Mouse (Mus musculus): ENCODE measurements around the gene Aff3. TPM values are rescaled to one million over a fixed set of nuclear protein-coding genes. Genes with fewer than 3 reads are reported as not detected.

Aff3 gene
- total RNA-seq, 2 experiments from 2014 or later: 94.2 to 102 TPM

DNA sequence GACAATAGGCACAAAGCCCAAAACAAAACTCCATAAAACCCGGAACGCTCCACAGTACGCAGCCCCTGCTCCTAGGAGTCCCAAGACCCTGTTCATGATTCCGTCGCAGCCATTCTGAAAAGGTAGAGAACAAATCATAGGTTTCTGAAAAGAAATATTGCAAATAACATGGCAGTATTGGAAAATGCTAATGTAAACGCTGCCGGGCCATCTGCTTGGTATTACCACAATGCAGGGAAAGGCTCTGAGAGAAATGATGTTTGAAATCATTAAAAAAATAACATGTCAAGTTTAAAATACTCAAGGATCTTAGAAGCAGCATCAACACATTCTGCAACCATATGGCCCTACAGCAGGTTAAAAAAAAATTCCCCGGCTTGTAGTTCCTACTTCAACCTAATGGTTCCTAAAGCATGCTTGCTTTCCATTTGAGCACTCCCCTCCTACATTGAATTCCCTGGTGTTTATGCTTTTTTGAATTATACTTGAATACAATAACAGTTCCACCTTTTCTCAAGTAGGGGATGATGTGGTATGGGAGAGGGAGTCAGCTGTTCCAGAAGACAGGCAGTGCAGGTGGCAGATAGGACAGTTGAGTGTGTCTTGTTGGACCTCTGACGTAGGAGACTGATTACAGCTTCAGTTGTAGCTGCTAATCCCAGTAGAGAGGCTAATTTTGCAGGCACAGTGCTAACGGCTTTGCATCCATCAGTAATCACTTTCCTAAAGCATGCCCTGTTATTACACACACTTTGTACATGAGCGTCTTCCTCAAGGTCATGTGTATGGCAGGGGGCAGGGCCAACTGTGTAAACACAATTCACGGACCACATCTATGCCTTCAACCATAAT lies 246.3 kb downstream of the Aff3 start:
- intact Hi-C loops (cut with DNase I): no loop called here
- DNase-seq (ENCODE audit: low spot score in 2 of 2): peak; percentile 34 to 60

DNA sequence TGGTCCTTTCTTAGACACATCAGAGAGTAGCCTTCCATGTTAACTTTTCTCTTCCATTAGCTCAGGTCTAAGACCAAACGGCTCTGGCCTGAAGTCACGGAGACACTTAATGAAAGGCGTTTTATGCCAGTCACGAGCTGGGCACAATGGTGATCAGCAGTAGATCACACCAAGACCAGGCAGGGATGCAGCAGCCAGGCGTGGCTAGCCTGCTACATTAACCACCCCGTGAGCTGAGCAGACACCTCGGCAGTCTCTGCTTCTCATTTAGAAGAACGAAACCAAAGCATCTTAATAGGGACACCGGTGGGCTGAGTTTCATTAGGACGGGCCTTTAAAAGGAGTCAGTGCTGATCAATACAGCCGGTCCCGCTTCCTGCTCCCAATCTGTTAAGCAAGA lies 247.6 kb downstream of the Aff3 start:
- DNase-seq (ENCODE audit: low spot score in 2 of 2): no peak
- intact Hi-C loops (cut with DNase I): no loop called here

DNA sequence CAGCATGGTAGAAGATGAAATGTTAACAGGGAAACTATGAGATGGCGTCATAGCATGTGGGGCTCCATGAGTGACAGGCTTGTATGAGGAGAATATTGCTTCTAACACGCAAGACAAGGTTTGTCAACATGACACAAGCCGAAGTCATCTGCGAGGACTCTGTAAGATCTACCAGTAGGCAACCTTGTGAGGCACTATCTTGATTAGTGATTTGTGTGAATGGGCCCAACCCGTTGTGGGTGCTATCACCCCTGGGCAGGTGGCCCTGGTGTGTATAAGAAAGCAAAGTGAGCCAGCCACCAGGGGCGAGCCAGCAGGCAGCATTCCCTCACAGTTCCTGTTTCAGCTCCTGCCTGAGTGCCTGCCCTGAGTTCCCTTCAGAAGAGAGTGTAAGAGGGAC lies 249.2 kb downstream of the Aff3 start:
- intact Hi-C loops (cut with DNase I): no loop called here
- DNase-seq (ENCODE audit: low spot score in 2 of 2): no peak

DNA sequence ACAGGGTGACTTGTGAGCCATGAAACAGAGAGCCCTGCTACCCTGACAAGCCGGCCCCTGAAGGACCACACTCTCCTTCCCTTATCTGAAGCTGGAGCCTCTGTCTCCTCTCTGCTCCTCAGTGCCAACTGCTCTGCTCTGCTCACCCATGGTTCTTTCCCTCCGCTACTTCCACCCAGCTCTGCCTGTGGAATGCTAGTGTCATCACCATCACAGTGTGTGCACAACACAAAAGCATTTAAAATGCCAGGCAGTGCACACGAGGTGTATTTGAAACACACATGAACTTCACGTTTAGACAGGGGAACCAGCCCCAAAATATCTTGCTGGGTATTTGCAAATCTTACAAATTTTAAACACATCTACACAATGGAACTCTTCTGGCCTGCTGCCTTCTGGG lies 253.6 kb downstream of the Aff3 start:
- intact Hi-C loops (cut with DNase I): no loop called here
- no peak for DNase-seq (ENCODE audit: low spot score in 2 of 2)

DNA sequence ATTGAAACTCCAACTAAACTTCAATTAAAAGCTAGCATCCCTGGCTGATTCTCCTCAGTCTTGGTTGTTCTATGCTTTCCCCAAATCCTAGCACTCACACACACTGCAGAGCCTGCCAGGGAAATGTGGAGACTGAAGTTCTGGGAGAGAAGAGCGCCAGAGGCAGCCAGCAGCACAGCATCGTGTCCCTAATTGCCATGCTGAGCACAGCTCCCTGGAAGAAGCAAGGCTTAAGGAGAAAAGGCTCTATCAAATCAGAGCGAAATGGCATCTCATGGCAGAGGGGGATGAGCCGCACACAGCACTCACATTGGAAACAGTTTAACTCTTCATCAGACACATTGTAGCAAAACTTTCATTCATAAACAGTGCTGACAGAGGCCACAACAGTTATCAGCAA lies 254.3 kb downstream of the Aff3 start:
- DNase-seq (ENCODE audit: low spot score in 2 of 2): peak; percentile 34 to 66
- intact Hi-C loops (cut with DNase I): no loop called here

DNA sequence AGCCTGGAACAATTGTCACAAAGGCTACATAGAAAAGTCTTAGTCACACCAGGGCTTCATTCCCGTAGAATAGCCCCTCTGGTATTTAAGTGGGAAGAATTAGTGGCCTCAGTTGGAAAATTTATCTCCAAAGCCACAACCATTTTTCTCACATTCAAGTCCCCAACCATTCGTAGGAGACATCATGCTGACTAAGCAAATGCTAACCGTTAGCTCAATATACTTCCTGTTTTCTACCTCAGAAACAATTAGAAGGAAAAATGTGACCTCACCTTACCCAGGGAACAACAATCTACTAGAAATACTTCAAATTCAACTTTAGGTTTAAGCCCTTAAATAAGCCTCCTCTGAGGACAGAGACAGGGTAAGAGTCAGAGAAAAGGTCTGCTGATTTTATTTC lies 256.5 kb downstream of the Aff3 start:
- intact Hi-C loops (cut with DNase I): no loop called here

DNA sequence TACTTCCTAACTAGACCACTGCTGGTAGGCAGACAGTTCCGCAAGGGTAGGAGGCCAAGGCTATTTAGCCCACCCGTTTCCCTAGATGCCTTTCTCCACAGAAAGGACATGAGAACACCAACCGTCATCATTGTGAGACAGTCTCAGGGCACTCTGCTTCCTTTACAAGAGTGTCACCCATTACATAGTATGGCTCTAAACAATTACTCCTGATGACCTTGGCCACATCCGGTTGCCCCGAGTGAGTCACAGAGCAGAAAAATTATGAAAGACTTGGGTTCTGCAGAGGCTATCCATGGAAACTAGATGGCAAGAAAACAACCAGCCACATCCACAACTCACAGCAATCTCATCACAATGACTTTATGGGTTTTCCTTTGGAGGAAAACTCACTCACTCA lies 261.0 kb downstream of the Aff3 start:
- intact Hi-C loops (cut with DNase I): no loop called here
- DNase-seq (ENCODE audit: low spot score in 2 of 2): no peak

More for the DNA sequence above, 256.5 kb downstream of the Aff3 start:
- no peak for DNase-seq (ENCODE audit: low spot score in 2 of 2)

DNA sequence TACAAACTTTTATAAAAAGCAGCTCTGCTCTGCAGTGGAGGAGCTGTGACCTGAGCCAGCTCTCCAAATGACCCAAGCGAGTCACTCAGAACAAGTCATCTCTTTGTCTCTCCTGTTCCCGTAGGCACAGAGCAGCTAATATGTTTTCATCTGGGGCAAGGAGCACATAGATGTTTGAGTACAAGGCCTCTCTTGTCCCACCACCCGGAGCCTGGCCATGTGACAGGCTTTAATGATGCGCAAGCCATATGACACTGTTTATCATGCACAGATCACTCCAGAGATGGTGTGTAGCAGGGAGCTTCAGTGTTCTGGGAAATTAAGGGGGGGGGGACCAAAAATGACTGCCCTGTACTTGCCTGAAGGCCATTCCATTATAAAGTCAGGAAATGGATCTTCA lies 262.9 kb downstream of the Aff3 start:
- intact Hi-C loops (cut with DNase I): no loop called here
- DNase-seq (ENCODE audit: low spot score in 2 of 2): no peak

DNA sequence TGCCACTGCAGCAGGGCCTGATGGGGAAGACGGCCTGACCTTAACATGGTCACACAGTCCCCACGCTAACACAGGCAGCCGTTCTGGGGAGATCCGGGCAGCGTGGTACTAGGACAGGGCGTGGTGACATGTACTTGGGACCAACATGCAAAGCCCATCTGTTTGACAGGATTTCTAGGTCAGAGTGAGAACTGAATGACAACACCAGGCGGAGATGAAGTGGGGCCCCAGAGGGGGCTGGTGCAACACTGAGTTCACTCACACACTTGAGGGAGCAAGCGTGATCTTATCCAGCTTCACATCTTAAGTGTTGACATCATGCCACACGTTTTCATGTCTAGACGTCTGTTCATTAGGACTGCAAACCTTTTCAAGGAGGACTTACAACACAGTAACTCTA lies 265.5 kb downstream of the Aff3 start:
- intact Hi-C loops (cut with DNase I): loop anchor here (10.0 kb wide), 1 partner anchor 214 kb away; no protein-coding TSS in a partner anchor
- no peak for DNase-seq (ENCODE audit: low spot score in 2 of 2)

DNA sequence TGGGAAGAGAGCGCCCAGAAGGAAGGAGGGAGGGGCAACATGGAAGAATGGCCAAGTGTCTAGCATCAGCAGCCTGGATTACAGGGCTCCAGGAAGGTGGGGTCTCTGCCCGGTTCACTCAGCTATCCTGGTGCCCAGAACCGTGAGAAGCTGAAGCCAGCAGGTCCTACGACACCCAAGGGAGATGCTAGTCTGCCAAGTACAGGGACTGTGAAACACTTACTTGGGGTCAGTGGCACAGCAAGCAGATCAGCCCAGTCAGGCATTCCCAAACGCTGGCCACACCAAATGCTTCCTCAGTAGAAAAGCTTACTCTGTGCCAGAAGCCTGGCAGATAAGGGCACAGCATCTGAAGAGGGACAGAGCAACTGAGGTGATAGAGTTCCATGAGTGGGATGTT lies 266.2 kb downstream of the Aff3 start:
- intact Hi-C loops (cut with DNase I): loop anchor here (10.0 kb wide), 1 partner anchor 214 kb away; no protein-coding TSS in a partner anchor
- DNase-seq (ENCODE audit: low spot score in 2 of 2): no peak

DNA sequence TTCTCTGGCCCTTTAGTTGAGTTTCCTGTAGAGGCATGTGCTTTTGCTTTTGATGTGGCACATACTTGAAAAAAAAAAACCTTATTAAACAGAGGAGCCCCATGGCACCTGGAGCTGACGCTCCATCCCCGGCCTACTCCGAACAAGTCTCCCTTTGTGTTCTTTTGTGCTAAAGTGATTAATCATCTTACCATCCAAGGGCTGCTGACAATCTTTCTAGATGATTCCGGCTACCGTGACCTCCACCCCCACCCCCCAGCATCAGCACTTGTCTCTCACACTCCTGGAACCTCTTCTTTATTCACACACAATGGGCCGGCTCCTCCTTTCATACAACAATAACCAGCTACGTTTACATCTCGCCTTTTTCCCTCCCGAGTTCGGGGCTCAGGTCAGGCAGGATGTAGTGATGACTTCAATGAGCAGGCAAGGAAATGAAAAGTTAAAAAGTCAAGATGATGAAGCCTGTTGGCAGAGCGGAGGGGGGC lies 269.5 kb downstream of the Aff3 start:
- intact Hi-C loops (cut with DNase I): loop anchor here (10.0 kb wide), 1 partner anchor 210 kb away; no protein-coding TSS in a partner anchor
- no peak for DNase-seq (ENCODE audit: low spot score in 2 of 2)

DNA sequence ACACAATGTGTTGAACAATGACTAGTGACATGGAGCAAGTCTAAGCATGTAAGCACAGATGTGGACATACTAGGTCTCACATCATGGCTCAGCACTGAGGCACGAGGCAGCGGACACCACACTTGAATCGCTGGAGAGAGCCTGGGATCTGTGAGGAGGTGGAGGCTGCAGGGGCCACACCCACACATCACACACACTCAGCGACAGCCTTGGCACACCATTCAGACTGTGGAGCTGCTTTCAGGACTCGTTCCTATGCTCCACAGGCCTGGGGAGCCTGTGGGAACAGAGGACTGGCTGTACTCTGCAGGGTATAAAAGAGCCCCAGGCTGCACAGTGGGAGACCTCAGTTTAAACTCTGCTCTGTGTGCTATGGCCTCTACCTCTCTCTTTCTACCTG lies 270.3 kb downstream of the Aff3 start:
- intact Hi-C loops (cut with DNase I): loop anchor here (10.0 kb wide), 1 partner anchor 210 kb away; no protein-coding TSS in a partner anchor
- DNase-seq (ENCODE audit: low spot score in 2 of 2): no peak

DNA sequence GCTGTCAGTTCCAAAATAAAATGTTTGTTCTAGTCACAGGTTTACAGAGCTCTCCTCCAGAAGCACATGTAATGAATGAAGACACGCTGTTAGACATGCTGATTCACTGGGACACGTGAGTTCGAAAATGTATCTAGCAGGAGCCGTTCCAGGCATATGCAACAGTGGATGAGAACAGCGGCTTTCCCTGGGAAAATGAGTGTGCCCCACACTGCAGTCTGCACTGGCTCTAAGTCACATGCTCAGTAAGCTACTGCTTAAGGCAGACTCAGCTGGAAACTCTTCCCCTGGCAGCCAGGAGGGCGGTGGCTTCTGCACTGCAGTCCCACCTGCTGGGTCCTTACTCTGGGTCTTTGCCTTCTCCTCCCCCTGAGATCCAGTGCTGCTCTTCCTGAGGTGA lies 271.2 kb downstream of the Aff3 start:
- peak; percentile 56 to 76 for DNase-seq (ENCODE audit: low spot score in 2 of 2)
- intact Hi-C loops (cut with DNase I): loop anchor here (2.0 to 10.0 kb wide), 3 partner anchors 209 to 377 kb away; no protein-coding TSS in a partner anchor

DNA sequence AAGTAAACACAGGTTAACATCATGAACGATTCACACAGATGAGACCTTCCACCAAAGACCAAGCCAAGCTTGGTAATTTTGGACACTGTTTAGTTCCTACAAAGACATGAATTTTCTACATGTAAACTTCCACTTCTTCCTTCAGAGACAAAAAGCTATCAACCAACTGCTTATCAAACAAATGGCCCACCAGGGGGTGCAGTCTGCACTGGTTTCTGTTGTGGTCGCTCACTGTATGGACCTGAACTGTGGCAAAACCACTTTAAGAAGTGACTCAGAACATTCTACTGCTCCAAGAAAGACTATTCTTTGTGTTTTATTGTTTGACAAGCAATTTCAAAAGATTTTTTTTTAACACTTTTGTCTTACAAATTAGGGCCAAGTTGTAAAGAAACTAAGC lies 271.8 kb downstream of the Aff3 start:
- DNase-seq (ENCODE audit: low spot score in 2 of 2): peak; percentile 57 to 70
- intact Hi-C loops (cut with DNase I): loop anchor here (2.0 to 10.0 kb wide), 3 partner anchors 208 to 378 kb away; no protein-coding TSS in a partner anchor

DNA sequence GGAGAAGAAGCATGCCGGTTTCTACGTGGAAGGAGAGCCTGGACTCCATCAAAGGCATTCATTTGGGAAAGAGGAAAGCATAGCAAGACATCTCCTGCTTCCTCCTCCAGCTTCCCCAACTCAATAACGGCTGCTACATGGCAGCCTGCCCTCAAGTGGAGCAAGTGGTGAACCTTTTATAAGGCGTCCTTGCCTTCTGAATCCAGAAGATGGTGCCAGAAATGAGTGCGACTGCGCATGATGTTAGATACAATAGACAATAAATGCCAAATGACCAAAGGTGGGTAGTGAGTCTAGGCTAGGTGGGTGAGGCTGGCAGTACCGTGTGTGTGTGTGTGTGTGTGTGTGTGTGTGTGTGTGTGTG lies 273.9 kb downstream of the Aff3 start:
- intact Hi-C loops (cut with DNase I): loop anchor here (10.0 kb wide), 1 partner anchor 206 kb away; no protein-coding TSS in a partner anchor
- no peak for DNase-seq (ENCODE audit: low spot score in 2 of 2)

DNA sequence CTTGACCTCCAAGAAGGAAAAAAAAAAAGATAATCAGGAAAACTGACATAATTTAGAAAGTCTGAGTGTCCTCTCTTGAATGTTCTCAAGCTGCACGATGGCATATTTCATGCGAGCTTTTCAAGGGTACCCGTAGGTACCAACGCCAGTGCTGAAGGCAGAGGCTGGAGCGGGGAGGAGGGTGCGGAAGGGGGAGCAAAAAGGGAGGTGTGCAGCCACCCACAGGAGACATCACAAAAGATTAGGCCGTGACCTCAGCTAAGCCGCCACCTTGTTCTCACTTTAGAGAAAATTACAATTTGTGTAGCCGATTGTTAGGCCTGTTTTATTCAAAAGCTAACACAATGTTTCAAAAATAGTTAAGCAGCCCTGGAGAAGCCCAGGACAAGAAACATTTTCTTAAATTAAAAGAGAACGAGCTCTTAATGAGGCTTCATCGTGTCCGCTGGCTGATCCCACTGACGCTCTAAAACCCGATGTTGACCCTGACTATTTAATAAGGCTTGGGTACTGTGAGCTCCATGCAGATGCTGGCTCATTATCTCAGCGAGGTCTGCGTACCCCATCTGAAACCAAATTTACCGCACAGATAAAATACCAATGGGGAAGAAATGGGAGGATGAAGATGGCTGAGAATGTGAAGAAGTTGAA lies 274.4 kb downstream of the Aff3 start:
- intact Hi-C loops (cut with DNase I): loop anchor here (10.0 kb wide), 1 partner anchor 206 kb away; no protein-coding TSS in a partner anchor
- DNase-seq (ENCODE audit: low spot score in 2 of 2): no peak

DNA sequence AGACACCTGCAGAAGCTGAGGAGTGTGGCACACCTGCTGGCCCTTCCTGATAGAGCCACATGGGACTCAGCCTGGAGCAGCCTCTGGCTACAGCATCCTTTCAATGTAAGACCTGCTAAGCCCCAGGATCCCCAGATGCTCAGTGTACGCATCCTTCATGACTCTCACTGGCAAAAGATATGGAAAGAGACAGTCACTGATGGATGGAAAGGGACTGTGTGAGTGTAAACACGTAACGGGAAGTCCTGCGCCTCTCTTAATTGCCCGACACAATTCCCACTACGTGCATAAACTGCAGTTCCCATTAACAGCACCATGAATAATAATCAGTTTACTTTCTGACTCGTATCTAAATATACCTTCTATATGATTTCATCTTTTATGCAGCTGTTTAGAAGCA lies 275.2 kb downstream of the Aff3 start:
- no peak for DNase-seq (ENCODE audit: low spot score in 2 of 2)
- intact Hi-C loops (cut with DNase I): no loop called here

DNA sequence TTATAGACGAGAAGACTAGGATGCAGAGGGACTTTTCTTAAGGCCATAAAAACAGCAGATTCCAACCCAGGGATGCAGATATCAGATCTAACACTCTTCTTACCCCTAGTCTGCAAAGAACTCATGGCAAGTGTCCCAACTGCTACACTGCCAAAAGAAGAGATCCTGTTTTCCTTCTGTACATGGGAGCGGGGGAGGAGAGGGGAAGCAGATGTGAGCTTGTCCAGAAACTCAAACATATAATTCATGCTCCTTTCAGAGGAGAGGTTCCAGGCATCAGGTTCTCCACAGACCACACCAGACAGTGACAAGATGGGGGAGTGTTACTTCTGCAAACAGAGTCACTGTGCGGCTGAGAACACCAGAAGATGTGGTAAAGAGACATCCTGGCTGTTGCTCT lies 276.3 kb downstream of the Aff3 start:
- intact Hi-C loops (cut with DNase I): no loop called here
- peak in 1 of 2 experiments; percentile 52 for DNase-seq (ENCODE audit: low spot score in 2 of 2)

DNA sequence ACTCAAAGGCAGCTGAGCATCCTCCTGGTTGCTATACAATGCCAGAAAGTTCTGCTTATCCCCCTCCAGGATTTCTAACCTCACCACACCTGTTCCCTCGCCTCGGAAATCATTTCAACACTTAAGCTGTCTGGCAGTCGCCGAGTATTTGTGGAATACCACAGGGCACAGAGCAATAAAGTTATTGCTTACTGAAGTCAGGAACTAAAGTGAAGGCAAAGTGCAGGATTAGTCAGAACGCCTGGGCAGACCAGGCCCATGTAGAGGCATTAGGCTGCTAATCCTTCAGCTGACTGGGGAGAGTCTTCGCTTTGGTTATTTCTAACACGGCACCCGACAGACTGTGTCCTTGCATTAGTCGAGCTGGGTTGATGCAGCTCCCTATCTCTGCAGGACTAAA lies 277.3 kb downstream of the Aff3 start:
- intact Hi-C loops (cut with DNase I): no loop called here
- DNase-seq (ENCODE audit: low spot score in 2 of 2): no peak

DNA sequence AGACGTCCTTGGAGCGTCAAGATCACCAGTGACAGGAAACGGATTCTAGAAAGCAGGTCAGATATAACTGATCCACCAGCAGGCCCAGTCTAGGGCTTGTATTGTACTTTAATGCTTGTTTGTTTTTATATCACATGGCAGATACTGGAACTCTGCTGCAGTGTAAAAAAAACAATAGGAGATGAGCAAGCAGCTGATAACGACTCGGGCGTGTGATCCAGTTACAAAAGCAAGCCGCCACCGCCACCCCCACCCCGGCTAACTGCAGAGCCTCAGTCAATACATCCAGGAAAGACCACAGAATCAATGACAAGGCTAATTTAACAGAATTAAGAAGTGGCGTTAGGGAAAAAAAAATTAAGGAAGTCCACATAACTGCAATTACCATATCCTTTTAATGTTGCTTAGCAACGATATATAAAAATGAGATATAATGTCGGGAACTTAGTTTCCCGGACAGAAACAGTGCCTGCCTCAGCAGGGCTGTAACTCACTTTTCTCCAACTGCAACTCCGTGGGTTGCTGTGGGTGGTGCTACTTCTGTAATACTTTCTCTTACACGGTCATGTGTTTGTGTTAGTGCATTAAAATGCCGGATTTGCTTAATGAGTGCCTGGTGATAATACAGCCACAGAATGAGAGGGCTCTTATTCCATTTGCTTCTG lies 280.2 kb downstream of the Aff3 start:
- intact Hi-C loops (cut with DNase I): no loop called here

More for the DNA sequence above, 280.2 kb downstream of the Aff3 start:
- peak in 1 of 2 experiments; percentile 37 for DNase-seq (ENCODE audit: low spot score in 2 of 2)
